Mouse (Mus musculus) midbrain, embryonic 10.5 days (tissue): ENCODE results near the gene Chp2. TPM values are rescaled to one million over a fixed set of nuclear protein-coding genes. Genes with fewer than 3 reads are reported as not detected.
A peak's percentile ranks its signal among the peaks of the same experiment; 100 is the strongest.

Experiments
- DNase-seq: peaks from one replicate; pipeline ENCODE4 v3.0.0-alpha.2; 2017; ENCODE audit warnings: low spot score
- H3K27ac ChIP-seq: fragments of 300-500 bp; sonication (generic); replicated peaks from 2 replicates; pipeline ENCODE4 v1.5.1; 2016; ENCODE audit warnings: mild to moderate bottlenecking
- H3K27me3 ChIP-seq: fragments of 300-500 bp; sonication (generic); 2 replicates; pipeline ENCODE4 v1.6.1; 2016; ENCODE audit warnings: low read depth, mild to moderate bottlenecking; ENCODE audit not compliant: poor library complexity, severe bottlenecking
- H3K36me3 ChIP-seq: fragments of 300-500 bp; sonication (generic); 2 replicates; pipeline ENCODE4 v1.6.1; 2016; ENCODE audit warnings: mild to moderate bottlenecking, moderate library complexity
- H3K4me1 ChIP-seq: fragments of 300-500 bp; sonication (generic); 2 replicates; pipeline ENCODE4 v1.6.1; 2016
- H3K4me3 ChIP-seq: fragments of 300-500 bp; sonication (generic); 2 replicates; pipeline ENCODE4 v1.5.1; 2016; ENCODE audit warnings: mild to moderate bottlenecking, moderate library complexity
- H3K9me3 ChIP-seq: fragments of 300-500 bp; sonication (generic); replicated peaks from 2 replicates; pipeline ENCODE4 v1.6.1; 2016; ENCODE audit warnings: mild to moderate bottlenecking
- WGBS: fragments of 180-500 bp; shearing (Covaris S2); methylation state at CpG from one replicate; pipeline ENCODE4 v1.1.7; 2016; 5-methylcytosine and 5-hydroxymethylcytosine counted together
- polyA plus RNA-seq: library from polyadenylated mRNA; unstranded; fragments of >200 nt; fragmentation: Nextera tagmentation; extraction: Ambion mirVana; gene quantifications from 2 replicates; pipeline ENCODE4 v1.2.1, GENCODE M21; 2016

The Chp2 gene
- 0.21 TPM in 1 of 2 replicates, not detected in the other for polyA plus RNA-seq

DNA sequence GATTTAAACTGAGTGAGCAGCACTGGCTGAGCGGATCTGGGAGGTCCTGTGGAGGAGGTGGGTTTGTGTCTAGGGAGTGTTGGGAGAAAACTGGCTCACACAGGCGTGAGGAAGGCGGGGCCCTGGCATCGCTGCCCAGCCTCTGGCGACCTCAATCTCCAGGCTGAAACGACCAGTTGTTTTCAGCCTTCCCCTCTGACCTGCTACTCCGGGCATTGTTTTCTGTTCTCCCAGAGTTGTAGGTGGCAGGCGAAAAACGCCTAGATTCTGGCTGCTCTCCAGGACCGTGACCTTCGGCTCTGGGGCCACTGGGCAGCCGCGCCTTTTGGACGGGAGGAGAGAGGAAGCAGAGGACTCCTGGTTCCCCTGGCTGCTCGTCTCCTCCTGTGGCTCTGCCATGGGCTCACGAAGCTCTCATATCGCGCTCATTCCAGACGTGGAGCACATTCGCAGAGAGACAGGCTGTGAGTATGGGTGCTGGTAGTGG lies at the start of gene Chp2:
Chp2 (plus strand) TSS at position 182 of the 487 bp plus-strand sequence.
- no peaks in the 10 kb centered on the region for H3K9me3 ChIP-seq
- no peaks in the 10 kb centered on the region for H3K36me3 ChIP-seq
- H3K4me1 ChIP-seq, result peaks cover 10% of the 10 kb centered on the region
- no peak for DNase-seq
- H3K4me3 ChIP-seq, result peak within 1 kb of the TSS; percentile 34
- H3K27ac ChIP-seq, result peak within 1 kb of the TSS; percentile 33
- H3K27me3 ChIP-seq, result peaks cover 6% of the 10 kb centered on the region; the same call in 1 of the 2 replicates
- WGBS, result 29% methylated on average over 20 of the region's 20 CpGs

DNA sequence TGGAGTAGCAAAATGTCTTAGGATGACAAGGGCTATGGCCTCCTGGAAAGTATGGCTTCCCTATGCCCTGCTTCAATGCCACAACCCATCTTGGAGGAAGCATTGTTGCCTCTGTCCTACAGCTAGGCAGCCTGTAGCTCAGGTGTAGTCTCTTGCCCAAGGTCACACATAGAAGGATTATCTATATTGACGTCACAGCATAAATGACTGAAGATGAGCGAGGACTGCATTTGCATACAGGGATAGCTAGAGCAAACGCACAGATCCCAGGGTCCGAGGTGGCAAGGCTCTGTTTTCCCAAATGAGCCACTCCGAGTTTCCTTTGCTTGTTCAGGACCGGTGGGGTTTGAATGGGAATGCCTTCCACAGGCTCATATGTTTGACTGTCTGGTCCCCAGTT lies 48.6 kb upstream of the Chp2 start:
- Histone ChIP-seq H3K36me3 (peaks cover 54% of the 10 kb centered on the region), H3K4me1 (no peaks in the 10 kb centered on the region), H3K4me3 (no peak overlapping the region), H3K9me3 (no peaks in the 10 kb centered on the region), H3K27ac (no peak overlapping the region), H3K27me3 (no peaks in the 10 kb centered on the region)
- no peak for DNase-seq
- 87% methylated on average over 6 of the region's 6 CpGs for WGBS

DNA sequence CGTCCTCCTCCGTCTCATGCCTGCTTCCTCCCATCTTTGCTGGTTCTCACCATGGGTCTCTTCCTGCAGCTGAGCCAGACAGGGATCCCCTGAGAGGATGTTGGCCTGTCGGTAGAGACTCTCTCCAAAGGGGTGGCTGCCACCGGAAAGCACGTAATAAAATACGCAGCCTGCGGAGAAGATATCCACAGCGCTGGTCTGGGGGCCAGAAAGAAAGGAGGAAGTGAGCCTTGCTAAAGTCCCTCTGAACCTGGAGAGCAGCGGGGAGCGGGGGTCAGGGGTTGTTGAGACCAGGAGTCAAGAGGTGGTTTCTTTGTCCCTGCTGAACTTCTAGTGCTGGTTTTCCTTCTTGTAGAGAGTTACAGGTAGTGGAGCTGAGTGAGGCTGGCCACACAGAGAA lies 47.7 kb upstream of the Chp2 start:
- no peaks in the 10 kb centered on the region for H3K9me3 ChIP-seq
- WGBS, result 83% methylated on average over 10 of the region's 10 CpGs
- no peaks in the 10 kb centered on the region for H3K4me1 ChIP-seq
- no peak overlapping the region for H3K4me3 ChIP-seq
- H3K27me3 ChIP-seq, result no peaks in the 10 kb centered on the region
- no peak overlapping the region for H3K27ac ChIP-seq
- peaks cover 45% of the 10 kb centered on the region for H3K36me3 ChIP-seq
- no peak for DNase-seq

DNA sequence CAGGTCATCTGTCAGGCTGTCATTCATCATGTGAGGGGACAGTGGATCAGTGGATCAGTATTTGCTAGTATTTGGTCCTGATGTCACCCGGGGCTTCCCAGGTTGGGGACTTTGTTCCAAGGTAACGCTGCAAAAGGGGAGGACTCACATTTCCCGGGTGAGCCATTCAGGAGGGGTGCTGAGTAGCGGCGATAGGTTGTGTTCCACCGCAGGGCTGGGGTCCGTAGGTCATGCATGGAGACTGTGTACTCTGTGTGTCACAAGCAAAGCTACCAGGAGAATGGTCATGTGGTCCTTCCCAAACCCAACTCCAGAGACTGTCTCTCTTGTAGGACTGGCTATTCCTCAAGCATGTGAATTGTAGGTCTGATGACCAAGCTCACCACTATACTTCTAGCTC lies 38.6 kb upstream of the Chp2 start:
- Histone ChIP-seq H3K27ac (no peak overlapping the region), H3K4me3 (no peak overlapping the region), H3K27me3 (no peaks in the 10 kb centered on the region), H3K4me1 (peaks cover under 1% of the 10 kb centered on the region; the same call in 1 of the 2 replicates), H3K9me3 (no peaks in the 10 kb centered on the region), H3K36me3 (no peaks in the 10 kb centered on the region)
- DNase-seq, result no peak
- 87% methylated on average over 7 of the region's 7 CpGs for WGBS

DNA sequence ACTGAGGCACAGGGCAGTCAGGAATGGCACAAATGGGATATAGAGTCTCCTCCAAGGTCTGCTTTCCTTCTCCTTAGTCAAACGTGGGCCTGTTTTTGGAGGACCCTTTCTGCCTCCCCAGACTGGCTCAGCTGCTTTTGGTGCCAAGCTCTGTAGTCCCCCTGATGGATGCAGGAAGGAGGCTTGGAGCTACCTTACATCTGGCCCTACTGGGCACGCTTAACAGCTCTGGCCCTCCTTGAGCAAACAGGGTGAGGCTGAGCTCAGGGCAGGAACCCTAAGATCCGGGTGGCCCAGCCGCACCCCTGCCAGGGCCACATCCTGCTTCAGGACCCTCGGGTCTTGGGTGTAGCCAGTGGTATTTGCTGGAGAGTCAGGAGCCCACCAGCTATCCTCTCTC lies 34.7 kb upstream of the Chp2 start:
- no peaks in the 10 kb centered on the region for H3K9me3 ChIP-seq
- 77% methylated on average over 5 of the region's 5 CpGs for WGBS
- H3K36me3 ChIP-seq, result no peaks in the 10 kb centered on the region
- H3K27ac ChIP-seq, result no peak overlapping the region
- H3K4me3 ChIP-seq, result no peak overlapping the region
- H3K27me3 ChIP-seq, result no peaks in the 10 kb centered on the region
- H3K4me1 ChIP-seq, result peaks cover 4% of the 10 kb centered on the region; the same call in 1 of the 2 replicates
- DNase-seq, result no peak

DNA sequence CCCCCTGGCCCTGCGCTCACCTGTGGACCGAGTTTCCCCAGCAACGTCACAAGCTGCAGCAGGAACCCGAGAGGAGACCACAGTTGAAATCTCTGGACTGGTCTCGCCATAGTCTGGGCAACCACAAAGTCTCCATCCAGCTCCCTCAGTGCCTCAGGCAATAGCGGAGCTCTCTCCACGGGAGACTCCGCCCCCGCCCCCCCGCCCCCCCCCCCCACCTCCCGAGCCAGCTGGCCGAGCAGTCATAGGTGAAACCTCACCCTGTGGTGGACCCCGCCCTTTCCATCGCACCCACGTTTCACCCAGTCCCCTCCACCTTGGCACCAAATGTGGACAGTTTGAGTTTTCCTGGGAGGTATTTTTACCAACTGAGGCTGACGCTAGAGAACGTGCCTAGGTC lies 33.3 kb upstream of the Chp2 start, which contains the start of gene Ern2:
Ern2 (minus strand) TSS at position 165 of the 400 bp plus-strand sequence.
- no peak within 1 kb of the TSS for H3K27ac ChIP-seq
- 24% methylated on average over 17 of the region's 17 CpGs for WGBS
- DNase-seq, result no peak

DNA sequence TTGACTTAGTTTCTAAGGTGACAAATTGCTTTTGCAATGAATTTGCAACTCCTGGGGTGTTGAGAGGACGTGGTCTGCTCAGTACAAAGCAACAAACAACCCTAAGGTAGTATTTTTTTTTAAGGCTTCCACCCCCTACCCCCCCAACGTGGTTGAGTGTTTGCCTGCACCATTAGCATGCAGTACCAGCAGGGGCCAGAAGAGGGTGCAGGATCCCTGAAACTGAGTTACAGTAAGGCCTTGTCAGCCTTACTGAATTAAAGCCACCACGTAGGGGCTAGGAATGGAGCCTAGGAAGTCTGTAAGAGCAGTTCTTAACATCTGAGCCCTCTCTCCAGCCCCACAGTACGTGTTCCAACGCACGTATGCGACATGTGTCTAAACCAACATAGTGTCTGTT lies 29.8 kb upstream of the Chp2 start:
- no peak overlapping the region for H3K4me3 ChIP-seq
- peaks cover 4% of the 10 kb centered on the region; the same call in 1 of the 2 replicates for H3K4me1 ChIP-seq
- no peaks in the 10 kb centered on the region for H3K27me3 ChIP-seq
- H3K9me3 ChIP-seq, result no peaks in the 10 kb centered on the region
- DNase-seq, result peak; percentile 61
- WGBS, result 23% methylated on average over 7 of the region's 7 CpGs
- no peak overlapping the region for H3K27ac ChIP-seq
- H3K36me3 ChIP-seq, result no peaks in the 10 kb centered on the region

More for the DNA sequence above, 33.3 kb upstream of the Chp2 start, which contains the start of gene Ern2:
- peaks cover 4% of the 10 kb centered on the region; the same call in 1 of the 2 replicates for H3K4me1 ChIP-seq
- H3K36me3 ChIP-seq, result no peaks in the 10 kb centered on the region
- no peaks in the 10 kb centered on the region for H3K27me3 ChIP-seq
- H3K9me3 ChIP-seq, result no peaks in the 10 kb centered on the region
- H3K4me3 ChIP-seq, result no peak within 1 kb of the TSS

DNA sequence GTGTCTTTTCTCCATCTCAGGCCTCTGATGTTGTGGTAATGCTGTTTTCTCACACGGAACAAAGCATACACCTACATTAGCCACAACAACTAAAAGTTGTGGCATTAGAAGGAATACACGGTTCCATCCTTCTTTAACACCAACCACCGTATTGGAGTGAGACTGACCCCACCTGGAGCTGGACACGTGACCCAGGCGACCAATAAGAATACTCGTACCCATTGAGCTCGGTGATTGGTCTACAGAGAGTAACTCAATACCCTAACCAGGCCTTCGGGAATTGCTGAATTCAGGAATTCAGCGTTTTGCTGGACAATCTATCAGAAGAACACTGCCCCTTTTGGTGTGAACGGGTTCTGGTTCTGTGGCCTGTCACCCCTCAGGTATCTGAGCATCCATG lies 28.2 kb upstream of the Chp2 start:
- no peak for DNase-seq
- H3K27ac ChIP-seq, result no peak overlapping the region
- 67% methylated on average over 10 of the region's 10 CpGs for WGBS
- no peaks in the 10 kb centered on the region for H3K9me3 ChIP-seq
- no peaks in the 10 kb centered on the region for H3K36me3 ChIP-seq
- no peaks in the 10 kb centered on the region for H3K27me3 ChIP-seq
- H3K4me3 ChIP-seq, result no peak overlapping the region
- H3K4me1 ChIP-seq, result no peaks in the 10 kb centered on the region

DNA sequence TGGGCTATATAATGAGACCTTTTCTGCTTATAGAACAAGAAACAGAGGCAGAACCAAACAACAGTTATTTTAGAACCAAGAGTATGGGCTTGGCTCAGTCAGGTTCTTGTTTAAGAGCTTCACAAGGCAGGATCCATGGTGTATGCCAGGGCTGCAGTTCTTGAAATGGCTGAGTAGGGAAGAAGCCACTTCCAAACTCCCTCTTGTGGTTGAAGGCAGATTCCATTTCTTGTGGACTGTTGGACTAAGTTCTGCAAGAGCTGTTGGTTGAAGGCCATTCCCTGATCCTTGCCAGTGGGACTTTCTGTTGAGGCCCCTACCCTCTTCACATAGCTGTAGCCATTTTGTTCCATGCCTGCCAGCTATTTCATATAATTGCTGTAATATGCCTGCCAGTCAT lies 25.4 kb upstream of the Chp2 start:
- Histone ChIP-seq H3K27me3 (no peaks in the 10 kb centered on the region), H3K9me3 (no peaks in the 10 kb centered on the region), H3K4me1 (no peaks in the 10 kb centered on the region), H3K27ac (no peak overlapping the region), H3K36me3 (no peaks in the 10 kb centered on the region), H3K4me3 (no peak overlapping the region)
- DNase-seq, result no peak

DNA sequence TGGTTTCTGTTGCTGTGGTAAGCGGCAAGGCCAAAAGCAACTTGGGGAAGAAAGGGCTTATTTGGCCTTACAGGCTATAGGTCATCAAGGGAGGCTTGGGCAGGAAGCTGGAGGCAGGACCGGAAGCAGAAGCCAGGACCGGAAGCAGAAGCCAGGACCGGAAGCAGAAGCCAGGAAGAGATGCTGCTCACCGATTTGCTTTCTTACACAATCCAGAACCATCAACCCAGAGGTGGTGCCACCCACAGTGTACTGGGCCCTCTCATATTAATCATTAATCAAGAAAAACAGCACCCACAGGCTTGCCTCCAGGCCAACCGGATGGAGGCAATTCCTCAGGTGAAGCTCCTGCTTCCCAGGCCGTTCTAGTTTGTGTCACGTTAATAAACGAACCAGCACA lies 22.5 kb upstream of the Chp2 start:
- no peak for DNase-seq
- no peaks in the 10 kb centered on the region for H3K4me1 ChIP-seq
- no peaks in the 10 kb centered on the region for H3K27me3 ChIP-seq
- H3K36me3 ChIP-seq, result no peaks in the 10 kb centered on the region
- WGBS, result 90% methylated on average over 9 of the region's 9 CpGs
- H3K27ac ChIP-seq, result no peak overlapping the region
- H3K9me3 ChIP-seq, result no peaks in the 10 kb centered on the region
- no peak overlapping the region for H3K4me3 ChIP-seq

DNA sequence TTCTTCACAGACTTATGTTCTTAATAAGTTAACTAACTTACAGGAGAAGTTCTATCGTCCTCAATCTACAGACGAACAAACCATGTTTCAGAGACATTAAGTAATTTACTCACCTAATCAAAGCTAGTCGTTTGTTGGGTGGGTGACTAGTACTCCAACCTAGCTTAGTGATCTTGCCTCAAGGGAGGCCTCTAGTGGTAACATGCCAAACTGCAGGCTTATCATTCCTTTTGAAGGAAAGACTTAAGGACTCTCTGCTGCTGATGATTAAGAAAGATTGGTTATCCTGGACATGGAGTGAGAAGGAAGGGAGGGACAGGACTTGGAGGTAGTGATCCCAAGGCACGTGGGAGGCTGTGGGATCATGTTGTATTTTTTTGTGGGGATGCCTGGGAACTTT lies 22.0 kb upstream of the Chp2 start:
- WGBS, result 39% methylated on average over 4 of the region's 4 CpGs
- Histone ChIP-seq H3K27me3 (no peaks in the 10 kb centered on the region), H3K9me3 (no peaks in the 10 kb centered on the region), H3K36me3 (no peaks in the 10 kb centered on the region), H3K4me3 (no peak overlapping the region), H3K27ac (no peak overlapping the region), H3K4me1 (no peaks in the 10 kb centered on the region)
- DNase-seq, result no peak

DNA sequence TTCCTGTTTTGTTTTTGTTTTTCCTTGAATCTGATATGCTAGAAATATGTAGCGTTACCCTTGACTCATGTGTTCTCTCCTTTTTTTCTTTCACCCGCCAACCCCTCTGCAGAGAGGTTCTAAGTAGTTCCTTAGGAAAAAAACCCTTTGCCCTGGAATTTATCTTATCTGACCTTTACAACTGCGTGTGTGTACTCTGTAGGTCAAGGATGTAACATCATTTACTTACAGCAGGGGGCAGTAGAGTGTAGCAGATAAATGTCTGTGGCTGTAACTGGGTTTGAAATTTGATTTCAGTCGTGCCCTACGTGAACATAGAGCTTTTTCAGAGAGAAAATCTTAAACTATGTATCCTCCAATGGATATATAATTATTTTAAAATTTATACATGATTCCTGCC lies 20.0 kb upstream of the Chp2 start:
- Histone ChIP-seq H3K4me1 (no peaks in the 10 kb centered on the region), H3K4me3 (no peak overlapping the region), H3K27me3 (no peaks in the 10 kb centered on the region), H3K27ac (no peak overlapping the region), H3K9me3 (no peaks in the 10 kb centered on the region), H3K36me3 (no peaks in the 10 kb centered on the region)
- WGBS, result 41% methylated on average over 5 of the region's 5 CpGs
- DNase-seq, result no peak

DNA sequence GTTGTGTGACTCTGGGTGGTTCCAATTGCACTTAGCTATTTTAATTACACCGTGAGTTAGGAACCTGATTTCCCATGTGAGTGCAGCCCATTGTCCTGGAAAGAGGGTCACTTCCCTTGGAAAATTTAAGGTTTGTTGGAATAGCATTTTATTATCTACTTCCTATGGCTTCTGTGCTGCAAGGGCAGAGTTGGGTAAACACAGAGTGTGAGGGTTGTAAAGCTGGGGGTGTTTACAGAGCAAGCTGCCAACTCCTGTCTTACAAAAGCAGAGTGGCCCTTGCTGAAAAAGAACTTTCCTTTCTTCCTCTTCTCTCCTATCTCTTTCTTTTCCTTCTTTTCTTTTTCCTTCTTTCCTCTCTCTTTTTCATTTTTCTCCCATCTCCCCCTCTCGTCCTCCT lies 15.4 kb upstream of the Chp2 start:
- 68% methylated on average over 2 of the region's 2 CpGs for WGBS
- DNase-seq, result no peak
- no peaks in the 10 kb centered on the region for H3K36me3 ChIP-seq
- no peak overlapping the region for H3K27ac ChIP-seq
- H3K9me3 ChIP-seq, result no peaks in the 10 kb centered on the region
- no peaks in the 10 kb centered on the region for H3K27me3 ChIP-seq
- H3K4me1 ChIP-seq, result no peaks in the 10 kb centered on the region
- no peak overlapping the region for H3K4me3 ChIP-seq

DNA sequence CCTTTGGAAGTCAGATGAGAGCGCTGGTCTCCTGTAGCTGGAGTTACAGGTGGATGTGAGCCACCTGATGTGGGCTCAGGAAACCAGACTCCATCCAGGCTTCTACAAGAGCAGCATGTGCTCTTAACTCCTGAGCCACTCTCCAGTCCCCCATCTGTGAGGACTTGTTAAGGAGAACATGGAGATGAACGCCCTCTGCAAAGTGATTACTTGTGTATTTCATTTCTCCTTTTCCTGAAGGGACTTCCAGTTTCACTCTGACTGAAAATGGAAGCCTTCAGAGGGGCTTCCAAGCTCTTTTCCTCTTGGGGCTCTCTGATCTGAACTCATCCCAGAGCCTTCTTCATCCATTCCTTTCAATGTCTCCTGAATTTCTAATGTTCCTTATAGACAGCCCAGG lies 13.2 kb upstream of the Chp2 start:
- DNase-seq, result no peak
- WGBS, result 78% methylated on average over 2 of the region's 2 CpGs
- H3K27ac ChIP-seq, result no peak overlapping the region
- H3K36me3 ChIP-seq, result no peaks in the 10 kb centered on the region
- H3K27me3 ChIP-seq, result no peaks in the 10 kb centered on the region
- no peaks in the 10 kb centered on the region for H3K4me1 ChIP-seq
- no peak overlapping the region for H3K4me3 ChIP-seq
- no peaks in the 10 kb centered on the region for H3K9me3 ChIP-seq
